Mouse (Mus musculus): ENCODE results near the gene Fmnl2.

Gene Fmnl2

GRCm38 (mm10) chr2:53105408-53105807 lies 247.7 kb downstream of the Fmnl2 start:
- no peak for DNase-seq (ENCODE audit: low spot score in 2 of 2)

- no peak for DNase-seq (ENCODE audit: low spot score in 2 of 2)
Observed at GRCm38 (mm10) chr2:53106056-53106455, 248.4 kb downstream of the Fmnl2 start.

GRCm38 (mm10) chr2:53106472-53106871 lies 248.8 kb downstream of the Fmnl2 start:
- no peak for DNase-seq (ENCODE audit: low spot score in 2 of 2)

GRCm38 (mm10) chr2:53108547-53108946 lies 250.9 kb downstream of the Fmnl2 start:
- DNase-seq (ENCODE audit: low spot score in 2 of 2), result no peak

- DNase-seq (ENCODE audit: low spot score in 2 of 2), result peak; percentile 9 to 25
Observed at GRCm38 (mm10) chr2:53121797-53122196, 264.1 kb downstream of the Fmnl2 start.

DNA sequence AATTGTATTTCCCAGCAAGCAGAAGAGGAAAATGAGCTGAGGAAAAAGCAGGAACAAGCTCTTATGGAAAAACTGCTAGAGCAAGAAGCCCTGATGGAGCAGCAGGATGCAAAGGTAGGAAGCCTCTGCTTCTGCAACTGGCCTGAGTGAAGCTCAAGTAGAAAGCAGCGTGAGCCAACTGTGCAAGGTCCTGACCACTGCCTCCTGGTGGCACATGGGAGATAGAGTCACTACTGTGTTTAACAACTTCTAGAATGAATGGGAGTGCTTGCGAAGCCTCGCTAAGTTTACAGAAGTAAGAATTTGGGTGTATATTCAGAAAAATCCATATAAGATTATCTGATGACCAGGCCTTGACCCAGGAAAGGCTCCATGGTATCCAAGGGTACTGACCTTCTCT lies 268.3 kb downstream of the Fmnl2 start:
- no peak for DNase-seq (ENCODE audit: low spot score in 2 of 2)

- DNase-seq (ENCODE audit: low spot score in 2 of 2), result no peak
Observed at GRCm38 (mm10) chr2:53129070-53129469, 271.4 kb downstream of the Fmnl2 start.

- DNase-seq (ENCODE audit: low spot score in 2 of 2), result no peak
Observed at GRCm38 (mm10) chr2:53131567-53131966, 273.9 kb downstream of the Fmnl2 start.

DNA sequence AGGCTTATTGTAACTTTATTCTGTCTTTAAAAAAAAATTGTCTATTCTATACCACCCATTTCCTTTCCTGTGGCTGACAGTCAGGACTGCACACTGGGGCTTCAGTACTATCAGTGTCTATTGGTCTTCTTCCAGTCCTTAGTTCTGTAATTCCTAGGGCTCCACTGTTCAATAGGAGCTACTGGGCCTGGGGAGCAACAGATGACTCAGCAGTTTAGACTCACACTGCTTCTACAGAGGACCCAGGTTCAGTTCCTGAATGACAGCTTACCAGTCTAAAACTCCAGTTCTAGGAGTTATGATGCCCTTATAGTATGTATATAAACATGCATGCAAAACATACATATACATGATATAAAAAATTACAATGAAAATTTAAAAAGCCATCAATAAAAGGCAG lies 289.2 kb downstream of the Fmnl2 start:
- no peak for DNase-seq (ENCODE audit: low spot score in 2 of 2)

DNA sequence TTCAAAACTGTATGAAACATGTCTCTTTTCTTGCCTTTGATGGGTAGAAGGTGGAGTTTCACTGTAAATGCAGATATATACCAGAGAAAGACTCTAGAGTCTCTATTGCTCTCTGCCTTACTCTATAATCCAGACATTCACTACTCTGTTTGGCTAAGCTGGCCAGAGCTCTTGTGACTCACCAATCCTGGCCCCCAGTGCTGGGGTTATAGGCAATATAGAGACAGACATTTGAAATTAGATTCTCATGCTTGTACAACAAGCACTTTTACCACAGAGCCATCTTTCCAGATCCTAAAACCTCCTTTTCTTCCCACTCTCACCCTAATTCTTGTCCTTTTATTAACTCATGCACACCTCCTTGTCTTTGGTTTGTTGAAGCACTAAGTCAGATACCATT lies 316.3 kb downstream of the Fmnl2 start:
- DNase-seq (ENCODE audit: low spot score in 2 of 2), result no peak

DNA sequence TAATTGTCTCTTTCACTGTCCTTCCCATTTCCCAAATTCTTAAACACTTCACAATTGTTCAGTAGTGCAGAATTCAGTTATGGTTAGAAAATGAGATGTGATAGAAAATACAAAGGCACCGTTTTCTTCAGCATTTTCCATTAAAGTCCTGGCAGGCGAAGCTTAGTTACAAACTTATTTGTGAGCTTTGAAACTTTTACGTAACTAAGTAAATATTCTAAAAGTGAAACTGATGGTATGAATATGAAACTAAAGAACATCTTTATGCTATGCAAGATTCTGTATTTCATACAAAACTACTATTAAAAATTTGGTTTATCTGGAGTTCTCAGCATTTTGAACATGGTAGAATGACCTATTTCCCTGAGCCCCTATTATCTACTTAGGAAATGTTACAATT lies 321.3 kb downstream of the Fmnl2 start:
- DNase-seq (ENCODE audit: low spot score in 2 of 2), result no peak

- no peak for DNase-seq (ENCODE audit: low spot score in 2 of 2)
Observed at GRCm38 (mm10) chr2:53179876-53180275, 322.2 kb downstream of the Fmnl2 start.
